Mouse (Mus musculus) kidney, postnatal 0 days (tissue): ENCODE measurements around the gene Gm21983. TPM values are rescaled to one million over a fixed set of nuclear protein-coding genes. Genes with fewer than 3 reads are reported as not detected.

Experiments used
- ATAC-seq: fragments of 200-750 bp; cut with Nextera tagmentation; replicated peaks from 2 replicates; pipeline ENCODE4 v1.8.0; 2017; ENCODE audit warnings: low read depth, moderate number of reproducible peaks, moderate TSS enrichment, moderate library complexity; ENCODE audit not compliant: low FRiP score
- DNase-seq: peaks from one replicate; pipeline ENCODE4 v3.0.0-alpha.2; 2016; ENCODE audit warnings: low spot score
- H3K27ac ChIP-seq: fragments of 300-500 bp; sonication (generic); 2 replicates; pipeline ENCODE4 v1.5.1; 2014; ENCODE audit warnings: mild to moderate bottlenecking
- H3K27me3 ChIP-seq: fragments of 300-500 bp; sonication (generic); 2 replicates; pipeline ENCODE4 v1.6.1; 2014; ENCODE audit warnings: low read length, mixed read lengths; ENCODE audit not compliant: insufficient read depth
- H3K36me3 ChIP-seq: fragments of 300-500 bp; sonication (generic); 2 replicates; pipeline ENCODE4 v1.6.1; 2014; ENCODE audit warnings: low read length, mixed read lengths; ENCODE audit not compliant: insufficient read depth
- H3K4me1 ChIP-seq: fragments of 300-500 bp; sonication (generic); replicated peaks from 2 replicates; pipeline ENCODE4 v1.6.1; 2014; ENCODE audit warnings: antibody characterized with exemption, low read length, mixed read lengths; ENCODE audit not compliant: insufficient read depth
- H3K4me2 ChIP-seq: fragments of 300-500 bp; sonication (generic); 2 replicates; pipeline ENCODE4 v1.6.1; 2014; ENCODE audit warnings: mild to moderate bottlenecking, low read length, moderate library complexity, mixed read lengths
- H3K4me3 ChIP-seq: fragments of 300-500 bp; sonication (generic); replicated peaks from 2 replicates; pipeline ENCODE4 v1.5.1; 2014; ENCODE audit warnings: low read depth, low read length
- H3K9ac ChIP-seq: fragments of 300-500 bp; sonication (generic); 2 replicates; pipeline ENCODE4 v1.6.1; 2014; ENCODE audit warnings: low read depth, low read length
- H3K9me3 ChIP-seq: fragments of 300-500 bp; sonication (generic); replicated peaks from 2 replicates; pipeline ENCODE4 v1.6.1; 2016; ENCODE audit warnings: low read length, inconsistent platforms, mixed read lengths
- CTCF ChIP-seq: IDR thresholded peaks from 2 replicates; pipeline ENCODE4 v1.5.1; 2016; ENCODE audit warnings: antibody characterized with exemption, low read depth, mild to moderate bottlenecking, moderate library complexity
- WGBS: fragments of 180-500 bp; shearing (Covaris S2); extraction: QIAGEN DNeasy Blood & Tissue Kit; methylation state at CpG from one replicate; pipeline ENCODE4 v1.1.7; 2014; 5-methylcytosine and 5-hydroxymethylcytosine counted together
- polyA plus RNA-seq: library from polyadenylated mRNA; unstranded; fragments of >200 nt; fragmentation: Nextera tagmentation; extraction: Ambion mirVana; gene quantifications from 2 replicates; pipeline ENCODE4 v1.2.1, GENCODE M21; 2015

Gene Gm21983
- polyA plus RNA-seq, 1 experiment from 2014 or later = 0.30 TPM

- DNase-seq = no peak
- Histone ChIP-seq H3K27ac (no peak overlapping the region), H3K4me1 (peaks cover 7% of the 10 kb centered on the region), H3K9me3 (no peaks in the 10 kb centered on the region), H3K4me3 (no peak overlapping the region), H3K4me2 (no peak overlapping the region), H3K36me3 (peaks cover 54% of the 10 kb centered on the region), H3K9ac (no peak overlapping the region), H3K27me3 (no peaks in the 10 kb centered on the region)
- TF ChIP-seq CTCF = no peak
- ATAC-seq = no peak
- 92% methylated on average over 5 of the region's 5 CpGs for WGBS
Observed at GRCm38 (mm10) chr7:27192434-27192833, 11.5 kb upstream of the Gm21983 start.

- WGBS = 95% methylated on average over 10 of the region's 10 CpGs
- Histone ChIP-seq H3K27me3 (no peaks in the 10 kb centered on the region), H3K4me2 (no peak overlapping the region), H3K9ac (no peak overlapping the region), H3K9me3 (no peaks in the 10 kb centered on the region), H3K27ac (no peak overlapping the region), H3K4me1 (peaks cover under 1% of the 10 kb centered on the region; the same call in 1 of the 2 replicates), H3K36me3 (peaks cover 75% of the 10 kb centered on the region), H3K4me3 (no peak overlapping the region)
- ATAC-seq (no peak), DNase-seq (no peak)
- peak; percentile 45; the same call in 1 of the 2 replicates for TF ChIP-seq CTCF
Observed at GRCm38 (mm10) chr7:27189271-27189931, 8.5 kb upstream of the Gm21983 start.

GRCm38 (mm10) chr7:27185986-27186385 is 5.1 kb upstream of the Gm21983 start:
- 89% methylated on average over 5 of the region's 5 CpGs for WGBS
- no peak for DNase-seq
- no peaks in the 10 kb centered on the region for H3K4me1 ChIP-seq
- no peak overlapping the region for H3K4me3 ChIP-seq
- no peak overlapping the region for H3K4me2 ChIP-seq
- H3K36me3 ChIP-seq = peaks cover 49% of the 10 kb centered on the region
- H3K9ac ChIP-seq = no peak overlapping the region
- H3K27me3 ChIP-seq = no peaks in the 10 kb centered on the region
- ATAC-seq = peak; percentile 23; the same call in 1 of the 2 replicates
- TF ChIP-seq CTCF = no peak
- H3K9me3 ChIP-seq = no peaks in the 10 kb centered on the region
- no peak overlapping the region for H3K27ac ChIP-seq

- H3K4me2 ChIP-seq = no peak overlapping the region
- H3K4me3 ChIP-seq = no peak overlapping the region
- H3K9me3 ChIP-seq = no peaks in the 10 kb centered on the region
- no peak overlapping the region for H3K27ac ChIP-seq
- H3K9ac ChIP-seq = no peak overlapping the region
- ATAC-seq = no peak
- H3K36me3 ChIP-seq = peaks cover 38% of the 10 kb centered on the region
- TF ChIP-seq CTCF = peak; percentile 78
- H3K4me1 ChIP-seq = no peaks in the 10 kb centered on the region
- 70% methylated on average over 3 of the region's 3 CpGs for WGBS
- H3K27me3 ChIP-seq = no peaks in the 10 kb centered on the region
- DNase-seq = no peak
Observed at GRCm38 (mm10) chr7:27184964-27185363, 4.1 kb upstream of the Gm21983 start.

- Histone ChIP-seq H3K4me1 (0 out of 2 replicates have a peak, but pooled peaks cover 4% of the 10 kb centered on the region), H3K4me3 (no peak overlapping the region), H3K36me3 (peaks cover 22% of the 10 kb centered on the region), H3K9me3 (no peaks in the 10 kb centered on the region), H3K27ac (no peak overlapping the region), H3K27me3 (no peaks in the 10 kb centered on the region), H3K4me2 (no peak overlapping the region), H3K9ac (no peak overlapping the region)
- ATAC-seq (no peak), DNase-seq (no peak)
- 82% methylated on average over 1 of the region's 1 CpGs for WGBS
- no peak for TF ChIP-seq CTCF
Observed at GRCm38 (mm10) chr7:27182498-27182897, 1.6 kb upstream of the Gm21983 start.

GRCm38 (mm10) chr7:27180036-27180435 is 850 bp downstream of the Gm21983 start:
- H3K9ac ChIP-seq = no peak overlapping the region
- H3K9me3 ChIP-seq = no peaks in the 10 kb centered on the region
- peak; percentile 45 for DNase-seq
- no peak overlapping the region for H3K4me2 ChIP-seq
- H3K4me1 ChIP-seq = 0 out of 2 replicates have a peak, but pooled peaks cover 4% of the 10 kb centered on the region
- WGBS = 48% methylated on average over 5 of the region's 5 CpGs
- H3K36me3 ChIP-seq = no peaks in the 10 kb centered on the region
- H3K27me3 ChIP-seq = no peaks in the 10 kb centered on the region
- peak overlapping the region; percentile 60; the same call in 1 of the 2 replicates for H3K27ac ChIP-seq
- no peak for TF ChIP-seq CTCF
- H3K4me3 ChIP-seq = no peak overlapping the region
- ATAC-seq = no peak
